Mouse (Mus musculus) lung, embryonic 15.5 days (tissue): ENCODE data around the gene Tlr5. TPM values are rescaled to one million over a fixed set of nuclear protein-coding genes. Genes with fewer than 3 reads are reported as not detected.

Experiments
- polyA plus RNA-seq: library from polyadenylated mRNA; unstranded; fragments of >200 nt; fragmentation: Nextera tagmentation; extraction: Ambion mirVana; gene quantifications from 2 replicates; pipeline ENCODE4 v1.2.1, GENCODE M21; 2015

Gene Tlr5
- polyA plus RNA-seq, 1 experiment from 2014 or later, result 1.3 TPM

Other genes with a start within 250 kb of the Tlr5 start
- gene Ccdc185, start 205.6 kb upstream of the Tlr5 start, polyA plus RNA-seq, result not detected in 2 replicates
- 22.3 and 22.8 TPM in 2 replicates for gene Susd4, start 190.9 kb upstream of the Tlr5 start, polyA plus RNA-seq